Mouse (Mus musculus) limb, embryonic 11.5 days (tissue): ENCODE data around the gene Cd300e. TPM values are rescaled to one million over a fixed set of nuclear protein-coding genes. Genes with fewer than 3 reads are reported as not detected.

Experiments used
- ATAC-seq: fragments of 200-750 bp; cut with Nextera tagmentation; 2 replicates; pipeline ENCODE4 v1.8.0; 2017; ENCODE audit warnings: low read depth; ENCODE audit not compliant: insufficient number of reproducible peaks, low FRiP score, low TSS enrichment
- DNase-seq: peaks from one replicate; pipeline ENCODE4 v3.0.0-alpha.2; 2015; ENCODE audit warnings: low spot score
- H3K27ac ChIP-seq: fragments of 300-500 bp; sonication (generic); replicated peaks from 2 replicates; pipeline ENCODE4 v1.5.1; 2014; ENCODE audit warnings: low read depth, mild to moderate bottlenecking, low read length
- H3K27me3 ChIP-seq: fragments of 300-500 bp; sonication (generic); 2 replicates; pipeline ENCODE4 v1.6.1; 2014; ENCODE audit warnings: mild to moderate bottlenecking, low read length, mixed read lengths; ENCODE audit not compliant: control insufficient read depth, insufficient read depth
- H3K36me3 ChIP-seq: fragments of 300-500 bp; sonication (generic); 2 replicates; pipeline ENCODE4 v1.6.1; 2014; ENCODE audit warnings: mild to moderate bottlenecking, low read length, moderate library complexity, mixed read lengths; ENCODE audit not compliant: control insufficient read depth, insufficient read depth
- H3K4me1 ChIP-seq: fragments of 300-500 bp; sonication (generic); 2 replicates; pipeline ENCODE4 v1.6.1; 2014; ENCODE audit warnings: low read length, mixed read lengths; ENCODE audit not compliant: control insufficient read depth, insufficient read depth
- H3K4me2 ChIP-seq: fragments of 300-500 bp; sonication (generic); 2 replicates; pipeline ENCODE4 v1.6.1; 2014; ENCODE audit warnings: low read depth, mild to moderate bottlenecking, moderate library complexity; ENCODE audit not compliant: severe bottlenecking
- H3K4me3 ChIP-seq: fragments of 300-500 bp; sonication (generic); 2 replicates; pipeline ENCODE4 v1.5.1; 2014; ENCODE audit warnings: low read depth, low read length
- H3K9ac ChIP-seq: fragments of 300-500 bp; sonication (generic); 2 replicates; pipeline ENCODE4 v1.6.1; 2014; ENCODE audit warnings: mild to moderate bottlenecking, low read length
- H3K9me3 ChIP-seq: fragments of 300-500 bp; sonication (generic); 2 replicates; pipeline ENCODE4 v1.6.1; 2016; ENCODE audit warnings: low read length; ENCODE audit not compliant: control insufficient read depth
- WGBS: fragments of 180-500 bp; shearing (Covaris S2); extraction: QIAGEN DNeasy Blood & Tissue Kit; methylation state at CpG from one replicate; pipeline ENCODE4 v1.1.7; 2014; 5-methylcytosine and 5-hydroxymethylcytosine counted together
- polyA plus RNA-seq: library from polyadenylated mRNA; unstranded; fragments of >200 nt; fragmentation: Nextera tagmentation; extraction: Ambion mirVana; gene quantifications from 2 replicates; pipeline ENCODE4 v1.2.1, GENCODE M21; 2014

Cd300e gene
- not detected in 2 replicates for polyA plus RNA-seq

DNA sequence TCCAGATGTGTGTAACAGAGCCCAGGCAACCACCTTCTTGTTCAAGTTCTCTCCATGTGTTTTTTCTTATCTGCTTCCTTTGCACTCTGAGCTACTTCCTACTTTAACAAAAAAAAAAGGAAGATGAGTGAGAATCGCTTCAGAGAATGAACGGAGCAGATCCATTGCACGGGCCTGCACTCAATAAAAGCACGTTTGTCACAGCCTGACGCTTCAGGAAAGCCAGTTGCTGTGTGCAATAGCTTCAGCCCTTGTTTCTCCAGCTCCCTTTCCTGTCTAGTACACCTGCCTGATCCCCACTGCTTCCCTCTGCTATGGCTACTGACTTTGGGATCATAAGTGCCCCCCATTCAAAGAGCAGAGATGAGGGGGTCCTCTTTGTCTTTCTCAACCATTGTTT lies at the start of gene Cd300e:
Gene Cd300e (minus strand): TSS at position 101 of the 400 bp plus-strand sequence.
- H3K36me3 ChIP-seq: no peaks in the 10 kb centered on the region
- no peaks in the 10 kb centered on the region for H3K27me3 ChIP-seq
- no peaks in the 10 kb centered on the region for H3K9me3 ChIP-seq
- WGBS: 44% methylated on average over 5 of the region's 5 CpGs
- H3K27ac ChIP-seq: no peak within 1 kb of the TSS
- no peak for ATAC-seq
- H3K9ac ChIP-seq: no peak within 1 kb of the TSS
- H3K4me2 ChIP-seq: no peak within 1 kb of the TSS
- H3K4me1 ChIP-seq: no peaks in the 10 kb centered on the region
- H3K4me3 ChIP-seq: no peak within 1 kb of the TSS
- no peak for DNase-seq

DNA sequence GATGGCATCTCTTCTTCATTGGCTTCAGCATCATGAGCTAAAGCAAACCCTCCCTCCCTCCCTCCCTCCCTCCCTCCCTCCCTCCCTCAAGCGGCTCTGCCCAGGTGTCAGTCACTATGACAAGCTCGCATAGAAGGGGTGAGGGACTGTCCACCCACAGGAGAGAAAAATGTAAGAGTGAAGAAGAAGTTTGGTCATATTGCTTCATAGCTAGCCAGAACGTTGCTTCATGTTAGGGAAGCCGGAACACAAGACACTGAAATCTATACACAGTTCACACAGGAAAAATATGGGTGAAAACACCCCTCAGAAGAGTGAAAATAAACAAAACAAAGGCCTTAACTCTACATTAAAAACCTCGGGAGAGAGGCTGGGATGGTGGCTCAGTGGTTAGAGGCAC lies 48.3 kb upstream of the Cd300e start:
- Histone ChIP-seq H3K27ac (no peak overlapping the region), H3K9ac (no peak overlapping the region), H3K9me3 (no peaks in the 10 kb centered on the region), H3K4me2 (no peak overlapping the region), H3K36me3 (no peaks in the 10 kb centered on the region), H3K27me3 (no peaks in the 10 kb centered on the region), H3K4me1 (0 out of 2 replicates have a peak, but pooled peaks cover 2% of the 10 kb centered on the region), H3K4me3 (no peak overlapping the region)
- WGBS: 78% methylated on average over 4 of the region's 5 CpGs
- ATAC-seq: no peak
- no peak for DNase-seq

DNA sequence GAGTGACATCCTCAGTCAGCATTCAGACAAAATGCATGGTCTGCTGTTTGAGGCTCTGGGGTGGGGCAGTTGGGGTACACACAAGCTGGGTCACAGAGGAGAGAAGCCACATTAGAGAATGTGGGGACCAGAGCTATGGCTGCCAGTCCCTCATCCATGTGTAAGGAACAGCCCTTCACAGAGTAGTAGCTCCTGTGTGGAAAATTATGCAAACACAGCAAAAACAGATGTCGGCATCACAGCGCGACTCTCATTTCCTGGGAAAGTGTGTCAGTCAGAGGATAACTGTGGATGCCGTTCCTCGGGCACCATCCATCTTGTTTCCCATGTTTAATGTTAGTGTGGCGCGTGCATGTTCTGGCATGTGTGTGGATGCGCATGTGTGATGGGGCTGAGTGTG lies 46.2 kb upstream of the Cd300e start:
- DNase-seq: no peak

GRCm38 (mm10) chr11:115107403-115107916 lies 45.5 kb upstream of the Cd300e start:
- Histone ChIP-seq H3K36me3 (no peaks in the 10 kb centered on the region), H3K27ac (no peak overlapping the region), H3K4me1 (peaks cover 8% of the 10 kb centered on the region; the same call in 1 of the 2 replicates), H3K4me3 (no peak overlapping the region), H3K9me3 (no peaks in the 10 kb centered on the region), H3K27me3 (no peaks in the 10 kb centered on the region), H3K9ac (no peak overlapping the region), H3K4me2 (no peak overlapping the region)
- ATAC-seq (no peak), DNase-seq (no peak)
- 60% methylated on average over 4 of the region's 4 CpGs for WGBS

More for the DNA sequence above, 46.2 kb upstream of the Cd300e start:
- no peak overlapping the region for H3K9ac ChIP-seq
- WGBS: 87% methylated on average over 8 of the region's 8 CpGs
- H3K27me3 ChIP-seq: no peaks in the 10 kb centered on the region
- H3K36me3 ChIP-seq: no peaks in the 10 kb centered on the region
- H3K4me2 ChIP-seq: no peak overlapping the region
- no peak overlapping the region for H3K4me3 ChIP-seq
- H3K27ac ChIP-seq: no peak overlapping the region
- ATAC-seq: no peak
- no peaks in the 10 kb centered on the region for H3K9me3 ChIP-seq
- H3K4me1 ChIP-seq: peaks cover 8% of the 10 kb centered on the region; the same call in 1 of the 2 replicates

DNA sequence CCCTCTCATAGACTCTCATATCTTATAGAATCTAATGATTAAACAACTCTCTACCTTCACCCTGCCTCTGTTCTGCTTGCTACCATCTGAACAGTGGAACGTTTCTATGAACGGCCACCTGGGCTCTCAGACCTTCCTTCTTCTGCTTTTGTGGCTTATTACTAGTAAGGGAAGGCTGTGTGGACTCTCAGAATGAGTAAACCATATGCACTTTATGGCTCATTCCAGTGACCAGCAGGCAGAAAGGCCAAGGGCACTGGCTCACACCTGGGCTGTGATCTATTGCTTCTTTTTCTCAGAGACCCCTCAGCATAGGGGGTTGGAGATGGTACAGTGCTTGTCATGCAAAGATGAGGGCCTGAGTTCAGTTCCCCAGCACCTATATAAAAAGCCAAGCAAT lies 44.7 kb upstream of the Cd300e start:
- no peak overlapping the region for H3K9ac ChIP-seq
- WGBS: 78% methylated on average over 2 of the region's 2 CpGs
- H3K27me3 ChIP-seq: no peaks in the 10 kb centered on the region
- peaks cover 11% of the 10 kb centered on the region for H3K4me1 ChIP-seq
- ATAC-seq (no peak), DNase-seq (no peak)
- no peaks in the 10 kb centered on the region for H3K36me3 ChIP-seq
- no peak overlapping the region for H3K27ac ChIP-seq
- no peaks in the 10 kb centered on the region for H3K9me3 ChIP-seq
- no peak overlapping the region for H3K4me2 ChIP-seq
- no peak overlapping the region for H3K4me3 ChIP-seq

DNA sequence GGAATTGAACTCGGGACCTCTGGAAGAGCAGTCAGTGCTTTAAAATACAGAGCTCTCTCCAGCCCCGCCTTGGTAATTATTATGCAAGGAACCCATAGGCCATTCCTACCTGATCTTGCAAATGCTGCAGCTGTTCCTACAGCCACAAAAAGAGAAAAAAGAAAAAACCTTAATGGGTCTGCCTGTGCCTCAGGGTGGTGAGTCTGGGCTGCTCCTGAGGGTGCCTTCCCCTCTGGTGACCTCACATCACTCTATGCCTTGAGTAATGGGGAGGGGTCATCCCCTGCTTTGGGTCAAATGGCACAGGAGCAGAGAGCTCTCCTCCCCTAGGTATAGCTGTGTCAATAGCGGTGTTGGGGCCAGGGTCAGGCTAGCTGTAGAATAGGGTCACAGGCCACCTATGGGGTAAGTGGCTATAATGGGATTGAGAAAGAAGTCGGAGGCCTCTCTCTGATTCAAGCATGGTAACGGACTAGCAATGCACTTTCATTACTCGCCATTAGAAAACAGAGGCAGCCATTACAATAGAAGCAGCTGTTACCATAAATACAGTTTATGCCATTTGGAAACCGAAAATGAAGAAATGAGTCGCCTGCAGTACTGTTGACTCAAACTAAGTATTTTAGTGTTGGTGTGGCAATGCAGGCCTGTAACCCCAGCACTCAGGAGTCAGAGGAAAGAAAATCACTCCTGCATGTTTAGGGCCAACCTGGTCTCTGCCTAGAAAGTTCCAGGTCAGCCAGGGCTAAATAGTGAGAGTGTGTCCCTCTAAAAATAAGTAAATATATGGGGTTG lies 43.0 kb upstream of the Cd300e start:
- no peak overlapping the region for H3K4me3 ChIP-seq
- WGBS: 55% methylated on average over 8 of the region's 8 CpGs
- H3K36me3 ChIP-seq: no peaks in the 10 kb centered on the region
- no peaks in the 10 kb centered on the region for H3K9me3 ChIP-seq
- ATAC-seq (no peak), DNase-seq (no peak)
- H3K27me3 ChIP-seq: no peaks in the 10 kb centered on the region
- H3K9ac ChIP-seq: no peak overlapping the region
- H3K4me2 ChIP-seq: no peak overlapping the region
- no peak overlapping the region for H3K27ac ChIP-seq
- peaks cover 22% of the 10 kb centered on the region for H3K4me1 ChIP-seq

- Histone ChIP-seq H3K4me1 (peaks cover 34% of the 10 kb centered on the region), H3K9me3 (no peaks in the 10 kb centered on the region), H3K4me2 (no peak overlapping the region), H3K9ac (no peak overlapping the region), H3K27me3 (no peaks in the 10 kb centered on the region), H3K4me3 (no peak overlapping the region), H3K27ac (no peak overlapping the region; the same call in 1 of the 2 replicates), H3K36me3 (no peaks in the 10 kb centered on the region)
- WGBS: 55% methylated on average over 25 of the region's 25 CpGs
- DNase-seq: peak; percentile 61
- no peak for ATAC-seq
Observed at GRCm38 (mm10) chr11:115103470-115104413, 41.8 kb upstream of the Cd300e start.

GRCm38 (mm10) chr11:115102116-115102515 lies 40.1 kb upstream of the Cd300e start:
- no peak overlapping the region for H3K9ac ChIP-seq
- 87% methylated on average over 9 of the region's 9 CpGs for WGBS
- H3K27ac ChIP-seq: no peak overlapping the region
- H3K9me3 ChIP-seq: no peaks in the 10 kb centered on the region
- H3K27me3 ChIP-seq: no peaks in the 10 kb centered on the region
- no peaks in the 10 kb centered on the region for H3K36me3 ChIP-seq
- H3K4me3 ChIP-seq: no peak overlapping the region
- no peak overlapping the region for H3K4me2 ChIP-seq
- DNase-seq: no peak
- no peak for ATAC-seq
- peaks cover 35% of the 10 kb centered on the region for H3K4me1 ChIP-seq
